Mouse (Mus musculus) CH12.LX (cell line): ENCODE measurements around the gene Ppp2r5d. TPM values are rescaled to one million over a fixed set of nuclear protein-coding genes. Genes with fewer than 3 reads are reported as not detected.
A peak's percentile ranks its signal among the peaks of the same experiment; 100 is the strongest.

Experiments
- DNase-seq: peaks from one replicate; pipeline ENCODE4 v3.0.0-alpha.2; 2013; ENCODE audit errors: extremely low read depth
- H3K27ac ChIP-seq: 2 replicates; pipeline ENCODE4 v1.5.1; 2012; ENCODE audit warnings: low read depth, mild to moderate bottlenecking, control low read depth, moderate library complexity; ENCODE audit not compliant: insufficient read depth
- H3K27me3 ChIP-seq: replicated peaks from 2 replicates; pipeline ENCODE3; 2012; ENCODE audit warnings: inconsistent platforms
- H3K36me3 ChIP-seq, 2 experiments: replicated peaks in 1 of 2; 2 replicates each; pipeline versions ENCODE3 to v1.6.1; 2012; ENCODE audit warnings: inconsistent platforms in 1 of 2, low read length in 1 of 2, mild to moderate bottlenecking in 1 of 2, mixed read lengths in 1 of 2, moderate library complexity in 1 of 2; ENCODE audit not compliant: control insufficient read depth in 1 of 2, insufficient read depth in 1 of 2
- H3K4me1 ChIP-seq, 2 experiments: 2 replicates each; pipeline ENCODE4 v1.6.1; 2012; ENCODE audit warnings: inconsistent platforms in 1 of 2, moderate library complexity in 1 of 2; ENCODE audit not compliant: insufficient read depth in 2 of 2, control insufficient read depth in 1 of 2
- H3K4me2 ChIP-seq: 2 replicates; pipeline ENCODE4 v1.6.1; 2012; ENCODE audit warnings: low read depth, mild to moderate bottlenecking, control low read depth; ENCODE audit not compliant: poor library complexity, insufficient read depth, severe bottlenecking
- H3K4me3 ChIP-seq, 3 experiments: fragments of 150-350 bp in 1 of 3; sonication (generic) in 1 of 3; replicated peaks in 1 of 3; 2 replicates each; pipeline versions ENCODE3 to v1.5.1; 2011 to 2012; ENCODE audit warnings: low read depth in 2 of 3, low read length in 2 of 3, mild to moderate bottlenecking in 2 of 3, moderate library complexity in 2 of 3, control low read depth in 1 of 3, improper control_type of control experiment in 1 of 3, inconsistent platforms in 1 of 3, mixed read lengths in 1 of 3; ENCODE audit not compliant: poor library complexity in 1 of 3
- H3K79me2 ChIP-seq: replicated peaks from 2 replicates; pipeline ENCODE4 v1.6.1; 2012; ENCODE audit warnings: mild to moderate bottlenecking, moderate library complexity; ENCODE audit not compliant: control insufficient read depth, poor library complexity, insufficient read depth, severe bottlenecking; ENCODE audit errors: extremely low read depth
- H3K9ac ChIP-seq: 2 replicates; pipeline ENCODE4 v1.6.1; 2012; ENCODE audit warnings: low read depth, mild to moderate bottlenecking, control low read depth, moderate library complexity; ENCODE audit not compliant: insufficient read depth
- H3K9me3 ChIP-seq: replicated peaks from 2 replicates; pipeline ENCODE3; 2012; ENCODE audit warnings: low read length, inconsistent platforms, mixed read lengths
- CTCF ChIP-seq, 2 experiments: IDR thresholded peaks in 1 of 2; conservative IDR thresholded peaks in 1 of 2; 2 replicates each; pipeline ENCODE4 v1.5.1; 2011 to 2012; ENCODE audit warnings: low read depth in 2 of 2, low read length in 2 of 2, improper control_type of control experiment in 1 of 2, inconsistent platforms in 1 of 2, mild to moderate bottlenecking in 1 of 2, moderate library complexity in 1 of 2
- E2F4 ChIP-seq: IDR thresholded peaks from 2 replicates; pipeline ENCODE4 v1.6.1; 2011; ENCODE audit warnings: low read depth, low read length, improper control_type of control experiment; ENCODE audit not compliant: insufficient replicate concordance
- ELF1 ChIP-seq: IDR thresholded peaks from 2 replicates; pipeline ENCODE4 v1.6.1; 2014; ENCODE audit warnings: low read depth, mild to moderate bottlenecking, inconsistent platforms, low read length, improper control_type of control experiment
- EP300 ChIP-seq: IDR thresholded peaks from 2 replicates; pipeline ENCODE4 v1.6.1; 2011; ENCODE audit warnings: low read length, improper control_type of control experiment
- HCFC1 ChIP-seq: IDR thresholded peaks from 2 replicates; pipeline ENCODE4 v1.6.1; 2012; ENCODE audit warnings: low read depth, mild to moderate bottlenecking, inconsistent platforms, low read length, improper control_type of control experiment
- JUN ChIP-seq: IDR thresholded peaks from 2 replicates; pipeline ENCODE4 v1.6.1; 2011; ENCODE audit warnings: low read depth, mild to moderate bottlenecking, low read length, improper control_type of control experiment, moderate library complexity; ENCODE audit not compliant: insufficient read depth
- JUND ChIP-seq: conservative IDR thresholded peaks from 2 replicates; pipeline ENCODE4 v1.6.1; 2011; ENCODE audit warnings: low read depth, low read length, improper control_type of control experiment
- KAT2A ChIP-seq: IDR thresholded peaks from 2 replicates; pipeline ENCODE4 v1.6.1; 2012; ENCODE audit warnings: low read length, improper control_type of control experiment, inconsistent platforms; ENCODE audit not compliant: insufficient replicate concordance
- MAX ChIP-seq: IDR thresholded peaks from 2 replicates; pipeline ENCODE4 v1.6.1; 2011; ENCODE audit warnings: low read length, improper control_type of control experiment
- MAZ ChIP-seq: IDR thresholded peaks from 2 replicates; pipeline ENCODE4 v1.6.1; 2012; ENCODE audit warnings: low read depth, mild to moderate bottlenecking, inconsistent platforms, low read length, improper control_type of control experiment, moderate library complexity
- MEF2A ChIP-seq: IDR thresholded peaks from 2 replicates; pipeline ENCODE4 v1.6.1; 2014; ENCODE audit warnings: low read depth, mild to moderate bottlenecking, inconsistent platforms, low read length, improper control_type of control experiment, borderline replicate concordance
- MXI1 ChIP-seq: IDR thresholded peaks from 2 replicates; pipeline ENCODE4 v1.6.1; 2011; ENCODE audit warnings: mild to moderate bottlenecking, low read depth, low read length, improper control_type of control experiment
- PAX5 ChIP-seq: IDR thresholded peaks from 2 replicates; pipeline ENCODE4 v1.6.1; 2012; ENCODE audit warnings: low read length, inconsistent platforms, mixed read lengths
- POLR2A ChIP-seq: IDR thresholded peaks from 2 replicates; pipeline ENCODE4 v1.6.1; 2011; ENCODE audit warnings: low read depth, mild to moderate bottlenecking, improper control_type of control experiment, low read length
- POLR2AphosphoS2 ChIP-seq: IDR thresholded peaks from 2 replicates; pipeline ENCODE4 v1.6.1; 2011; ENCODE audit warnings: low read depth, low read length, improper control_type of control experiment
- RAD21 ChIP-seq: IDR thresholded peaks from 2 replicates; pipeline ENCODE4 v1.6.1; 2011; ENCODE audit warnings: low read depth, mild to moderate bottlenecking, low read length, improper control_type of control experiment, moderate library complexity
- RCOR1 ChIP-seq: conservative IDR thresholded peaks from 2 replicates; pipeline ENCODE4 v1.6.1; 2012; ENCODE audit warnings: low read depth, mild to moderate bottlenecking, inconsistent platforms, low read length, improper control_type of control experiment
- SIN3A ChIP-seq: IDR thresholded peaks from 2 replicates; pipeline ENCODE4 v1.6.1; 2012; ENCODE audit warnings: low read length, improper control_type of control experiment, inconsistent platforms
- SMC3 ChIP-seq: IDR thresholded peaks from 2 replicates; pipeline ENCODE4 v1.6.1; 2011; ENCODE audit warnings: low read depth, low read length, improper control_type of control experiment
- UBTF ChIP-seq: IDR thresholded peaks from 2 replicates; pipeline ENCODE4 v1.6.1; 2012; ENCODE audit warnings: low read depth, mild to moderate bottlenecking, inconsistent platforms, low read length, improper control_type of control experiment, moderate library complexity
- USF2 ChIP-seq: conservative IDR thresholded peaks from 2 replicates; pipeline ENCODE4 v1.6.1; 2011; ENCODE audit warnings: low read depth, low read length, improper control_type of control experiment
- ZKSCAN1 ChIP-seq: IDR thresholded peaks from 2 replicates; pipeline ENCODE4 v1.6.1; 2012; ENCODE audit warnings: low read depth, inconsistent platforms, low read length, improper control_type of control experiment, borderline replicate concordance
- ZNF384 ChIP-seq: IDR thresholded peaks from 2 replicates; pipeline ENCODE4 v1.6.1; 2012; ENCODE audit warnings: low read depth, low read length, improper control_type of control experiment, inconsistent platforms
- dilution Hi-C: fragments of 300-500 bp; cut with MboI; formaldehyde crosslinking; loops from 2 replicates; pipeline ENCODE4 v1.14.3; 2020; ENCODE audit warnings: low sequenced_read_pairs; ENCODE audit not compliant: extremely low pct_unique_long_range_greater_than_20kb, extremely low pct_ligation_motif_present
- in situ Hi-C: fragments of 300-500 bp; cut with MboI; formaldehyde crosslinking; loops from 3 replicates; pipeline ENCODE4 v1.14.3; 2019; ENCODE audit warnings: low sequenced_read_pairs, low pct_ligation_motif_present, low pct_unique_long_range_greater_than_20kb, mixed read lengths
- polyA plus RNA-seq: library from polyadenylated mRNA; unstranded; fragments of >175 nt; gene quantifications from 2 replicates; pipeline ENCODE4 v1.2.1, GENCODE M21; 2012; ENCODE audit warnings: low read depth; ENCODE audit not compliant: insufficient read length
- total RNA-seq, 2 experiments: library from RNA; depleted of rRNA; stranded (reverse); fragments of 300-350 nt in 1 of 2; fragments of >200 nt in 1 of 2; gene quantifications; 2 replicates each; pipeline ENCODE4 v1.2.3; 2012 to 2014

Ppp2r5d gene
- total and polyA plus RNA-seq, 3 experiments = 56.2 to 75.4 (median 57.7) TPM

- DNase-seq = no peak
- H3K4me3 ChIP-seq = no peak overlapping the region
- no peaks in the 10 kb centered on the region for H3K27me3 ChIP-seq
- peaks cover 7% of the 10 kb centered on the region for H3K9me3 ChIP-seq
- H3K79me2 ChIP-seq = peaks cover 19% of the 10 kb centered on the region
- H3K9ac ChIP-seq = 0 out of 2 replicates have a peak overlapping the region, but pooled peaks have one; percentile 91
- no peak overlapping the region for H3K27ac ChIP-seq
- H3K36me3 ChIP-seq = peaks cover 17 to 49% of the 10 kb centered on the region in 2 experiments
- H3K4me1 ChIP-seq = peaks cover 6 to 18% of the 10 kb centered on the region in 2 experiments
- H3K4me2 ChIP-seq = peak overlapping the region; percentile 86; the same call in 1 of the 2 replicates
- no peak for TF ChIP-seq RAD21
- no peak for TF ChIP-seq HCFC1
- TF ChIP-seq JUN = peak; percentile 74
- TF ChIP-seq POLR2A = 0 out of 2 replicates have a peak, but pooled peaks have one; percentile 9
- peak; percentile 55; the same call in 1 of the 2 replicates for TF ChIP-seq JUND
- TF ChIP-seq POLR2AphosphoS2 = no peak
- TF ChIP-seq KAT2A = no peak
- TF ChIP-seq RCOR1 = no peak
- no peak for TF ChIP-seq E2F4
- no peak for TF ChIP-seq PAX5
- peak; percentile 43 for TF ChIP-seq EP300
- dilution Hi-C loops (no loop called here), in situ Hi-C loops (loop anchor here (5.0 kb wide), 1 partner anchor 62 kb away; the partner anchor contains the start of gene Cul7)
Observed at GRCm38 (mm10) chr17:46713849-46714248, 8.9 kb upstream of the Ppp2r5d start.

- TF ChIP-seq USF2 (no peak), MEF2A (no peak), JUN (no peak), CTCF (conservative IDR thresholded peaks at IDR 0.05 in 1 of 2, IDR thresholded peaks at IDR 0.05 in 1 of 2; ENCODE audit: low read depth in 2 of 2, low read length in 2 of 2) (no peak), POLR2A (no peak), RAD21 (no peak), SMC3 (no peak), ZNF384 (no peak), MAZ (no peak), MXI1 (no peak), MAX (no peak), KAT2A (no peak), UBTF (no peak), SIN3A (no peak), ZKSCAN1 (no peak), ELF1 (no peak)
- H3K27ac ChIP-seq = no peak overlapping the region
Observed at GRCm38 (mm10) chr17:46712442-46712841, 7.5 kb upstream of the Ppp2r5d start.

More at GRCm38 (mm10) chr17:46712442-46712841, 7.5 kb upstream of the Ppp2r5d start:
- Histone ChIP-seq H3K4me2 (peak overlapping the region; percentile 86), H3K36me3 (peaks cover 17 to 40% of the 10 kb centered on the region in 2 experiments), H3K79me2 (peaks cover 19% of the 10 kb centered on the region), H3K4me3 (peak overlapping the region; percentile 84 to 99 (median 87)), H3K27me3 (no peaks in the 10 kb centered on the region), H3K4me1 (peaks cover 6 to 18% of the 10 kb centered on the region in 2 experiments), H3K9me3 (peaks cover 10% of the 10 kb centered on the region), H3K9ac (peak overlapping the region; percentile 91)
- dilution Hi-C loops = no loop called here
- DNase-seq = no peak
- in situ Hi-C loops = loop anchor here (5.0 kb wide), 1 partner anchor 60 kb away; the partner anchor contains the start of gene Cul7
